Mouse (Mus musculus) urinary bladder, postnatal 36 days (tissue): ENCODE measurements around the gene Gdf15.

Experiments
- DNase-seq, 2 experiments: peaks; one replicate each; pipeline ENCODE4 v3.0.0; 2022; ENCODE audit warnings: low spot score in 2 of 2, mixed read lengths in 1 of 2

The Gdf15 gene

DNA sequence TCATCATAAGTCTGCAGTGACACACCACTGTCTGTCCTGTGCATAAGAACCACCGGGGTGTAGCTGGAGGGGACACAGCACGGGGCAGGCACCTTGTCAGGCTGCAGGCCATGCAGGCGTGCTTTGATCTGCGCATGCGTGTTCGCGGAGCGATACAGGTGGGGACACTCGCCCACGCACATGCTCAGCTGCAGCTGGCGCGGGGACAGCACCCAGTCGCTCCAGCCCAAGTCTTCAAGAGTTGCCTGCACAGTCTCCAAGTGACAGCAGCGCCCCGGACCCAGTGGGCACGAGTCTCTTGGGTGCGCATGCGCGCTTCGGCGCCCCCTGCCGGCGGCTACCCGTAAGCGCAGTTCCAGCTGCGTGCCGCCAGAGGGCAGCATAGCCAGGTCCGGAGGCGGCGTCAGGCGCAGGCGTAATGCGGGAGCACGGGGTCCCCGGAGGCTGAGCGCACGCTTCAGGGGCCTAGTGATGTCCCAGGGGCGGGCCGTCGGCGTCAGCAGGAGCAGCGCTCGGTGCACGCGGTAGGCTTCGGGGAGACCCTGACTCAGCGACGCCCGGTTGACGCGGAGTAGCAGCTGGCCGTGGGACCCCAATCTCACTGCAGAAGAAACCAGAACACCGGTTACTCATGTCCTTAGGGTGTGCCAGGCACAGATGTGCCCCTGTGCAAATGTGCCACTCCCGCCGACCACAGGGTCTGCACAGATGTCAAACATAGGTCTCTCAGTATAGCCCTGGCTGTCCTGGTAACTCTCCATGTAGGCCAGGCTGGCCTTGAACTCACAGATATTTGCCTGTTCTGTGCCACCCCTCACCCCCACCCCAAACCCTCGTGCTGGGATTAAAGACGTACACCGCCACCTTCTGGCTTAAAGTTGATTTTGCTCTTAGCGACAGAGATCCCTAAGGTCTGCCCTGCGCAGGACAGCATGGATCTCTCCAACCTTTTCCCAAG is 2.4 kb downstream of the Gdf15 start:
- peak; percentile 77 to 83 for DNase-seq

DNA sequence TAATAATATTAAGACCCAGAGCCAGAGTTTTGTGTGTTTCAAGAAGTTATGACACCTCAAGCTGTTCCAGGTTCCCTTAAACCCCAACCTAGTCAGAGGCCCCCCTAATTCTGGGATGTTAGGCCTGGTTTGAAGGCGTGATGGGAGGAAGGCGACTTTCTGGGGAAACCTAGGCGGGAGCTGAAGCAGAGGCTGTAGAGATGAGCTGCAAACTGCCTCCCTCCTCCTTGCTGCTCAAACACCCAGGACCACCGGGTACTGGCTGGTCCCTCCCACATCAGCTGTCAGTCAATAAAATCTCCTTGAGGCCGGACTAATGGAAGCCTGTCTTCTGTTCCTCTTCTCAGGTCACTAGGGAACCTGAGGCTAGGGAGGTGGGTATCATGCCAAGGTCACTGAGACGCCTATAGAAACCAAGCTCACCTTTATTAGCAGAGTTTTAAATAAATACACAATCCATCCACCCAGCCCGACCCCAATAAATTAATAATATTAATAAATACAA is 3.2 kb downstream of the Gdf15 start:
- DNase-seq = no peak

DNA sequence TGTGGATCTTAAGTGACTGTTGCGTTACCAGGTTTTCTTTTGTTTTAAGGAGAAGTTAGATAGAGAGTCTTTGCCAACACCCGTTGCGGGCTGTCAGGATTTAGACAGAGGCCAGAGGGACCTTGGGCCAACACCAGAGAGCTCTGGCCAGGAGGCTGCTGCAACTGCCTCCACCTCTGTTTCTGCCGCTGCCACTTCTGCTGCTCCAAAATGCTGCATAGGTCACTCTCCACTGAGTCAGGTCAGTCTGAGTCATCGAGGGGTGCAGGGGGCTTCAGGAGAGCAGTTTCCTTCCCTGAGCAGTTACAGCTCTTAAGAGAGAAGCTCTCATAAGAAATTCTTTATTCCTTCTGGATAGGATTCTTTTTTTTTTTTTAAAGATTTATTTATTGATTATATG is 5.2 kb downstream of the Gdf15 start:
- no peak for DNase-seq

DNA sequence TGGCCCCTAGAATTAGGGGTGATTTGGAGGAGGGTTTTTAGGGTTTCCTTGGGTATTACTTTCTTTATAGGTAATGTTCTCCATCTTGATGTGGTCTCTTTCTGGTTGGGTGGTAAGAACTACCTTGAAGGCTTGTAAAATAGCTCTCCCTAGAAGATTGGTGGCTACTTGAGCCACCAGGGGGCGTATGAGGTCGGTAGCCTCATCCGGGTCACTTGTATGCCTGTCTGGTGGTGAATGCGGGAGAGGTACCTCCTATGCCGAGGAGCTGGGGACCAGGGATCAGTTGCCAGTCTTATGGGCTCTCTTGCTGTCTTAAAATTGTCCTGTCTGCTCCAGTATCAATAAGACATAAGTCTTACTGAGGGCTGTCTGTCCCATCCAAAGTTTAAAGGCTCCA is 7.2 kb downstream of the Gdf15 start:
- DNase-seq = peak in 1 of 2 experiments; percentile 62

DNA sequence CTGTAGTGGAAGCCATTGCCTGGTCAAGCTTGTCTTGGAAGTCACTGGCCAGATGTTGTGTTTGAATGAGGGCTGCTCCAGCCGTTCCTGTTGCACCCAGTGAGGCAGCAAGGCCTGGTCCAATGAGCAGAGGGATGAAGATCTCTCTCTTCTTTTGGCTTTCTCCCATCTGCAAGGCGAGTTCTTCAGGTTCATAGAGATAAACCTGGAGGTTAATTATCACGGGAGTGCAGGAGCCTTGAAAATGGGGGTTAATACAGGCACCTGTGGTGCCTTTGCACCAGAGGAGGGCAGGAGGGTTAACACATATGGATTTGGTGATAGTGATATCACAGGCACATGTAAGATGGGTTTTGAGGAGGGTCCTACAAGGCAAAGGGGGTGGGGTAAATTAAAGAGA is 10.0 kb downstream of the Gdf15 start:
- DNase-seq = no peak

DNA sequence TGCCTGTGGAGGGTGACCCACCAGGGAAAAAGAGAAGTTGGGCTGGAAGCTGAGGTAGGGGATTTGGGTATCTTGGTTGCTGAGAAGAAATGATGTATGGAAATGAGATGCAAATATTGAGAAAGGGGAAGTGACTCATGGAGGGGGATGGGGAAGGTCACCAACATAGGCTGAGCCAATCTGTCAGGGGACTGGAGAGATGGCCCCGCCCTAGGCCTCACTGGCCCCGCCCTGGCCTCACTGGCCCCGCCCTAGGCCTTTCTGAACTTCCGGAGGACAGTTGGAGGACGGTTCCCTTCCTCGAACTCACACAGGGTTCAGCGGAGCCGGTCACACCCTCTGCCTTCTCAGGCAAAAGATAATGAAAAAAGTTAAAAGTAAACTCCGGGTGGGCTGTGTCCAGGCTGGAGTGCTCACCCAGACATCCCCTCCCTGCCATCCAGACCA is 13.3 kb downstream of the Gdf15 start:
- DNase-seq = no peak

DNA sequence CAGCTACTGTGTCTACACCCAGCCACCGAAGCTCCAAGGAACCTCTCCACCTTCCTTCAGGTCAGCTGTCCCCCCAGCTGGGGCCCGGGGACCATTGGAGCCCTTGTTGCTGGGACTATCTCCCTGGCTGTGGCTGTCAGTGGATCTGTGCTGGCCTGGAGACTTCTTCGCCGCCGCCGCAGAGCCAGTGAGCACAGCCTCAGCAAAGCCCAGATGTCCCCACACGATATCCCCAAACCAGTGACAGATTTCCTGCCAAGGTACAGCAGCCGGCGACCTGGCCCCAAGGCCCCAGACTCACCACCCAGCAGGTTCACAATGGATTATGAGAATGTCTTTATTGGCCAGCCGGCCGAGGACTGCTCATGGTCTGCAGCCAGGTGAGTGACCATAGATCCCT is 14.3 kb downstream of the Gdf15 start:
- DNase-seq = no peak

DNA sequence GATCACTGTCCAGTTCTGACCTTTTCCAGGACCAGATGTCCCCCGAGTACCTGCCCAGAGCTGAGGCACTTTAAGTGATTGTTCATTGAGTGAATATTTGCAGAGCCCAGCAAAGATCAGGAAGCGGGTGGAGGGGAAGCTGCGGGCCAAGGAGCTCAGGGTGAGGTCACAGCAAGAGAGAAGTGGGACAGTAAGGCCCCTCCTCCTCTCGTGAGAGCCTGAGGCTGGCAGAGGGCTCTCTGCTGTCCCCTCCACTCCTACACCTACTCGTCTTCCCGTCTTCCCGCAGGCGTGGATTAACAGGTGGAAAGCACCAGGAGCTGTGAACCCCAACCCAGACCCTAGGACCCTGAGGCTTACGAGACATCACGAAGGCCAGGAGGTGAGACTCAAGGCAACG is 15.6 kb downstream of the Gdf15 start:
- no peak for DNase-seq

DNA sequence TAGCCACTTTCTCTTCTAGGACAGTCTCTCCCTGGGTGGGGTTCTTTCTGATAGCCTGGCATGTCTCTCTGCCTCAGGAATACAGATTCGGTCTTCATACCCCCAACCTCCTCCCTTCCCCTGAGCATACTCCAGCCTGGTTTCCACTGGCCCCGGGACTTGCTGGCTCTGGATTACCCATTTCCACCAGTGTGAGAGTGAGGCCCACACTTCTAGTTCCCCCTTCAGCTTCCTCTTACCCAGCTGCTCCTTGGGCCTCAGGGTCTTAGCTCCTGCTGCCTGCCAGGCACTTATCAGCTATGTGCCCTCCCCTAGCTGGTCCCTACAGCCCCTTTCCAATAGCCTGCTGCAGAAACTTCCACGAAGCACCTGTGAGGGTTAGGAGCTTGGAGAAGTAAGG is 16.4 kb downstream of the Gdf15 start, which contains the start of gene Lrrc25:
TSS of gene Lrrc25 (plus strand) at position 262 of the 400 bp plus-strand sequence.
- DNase-seq = no peak

DNA sequence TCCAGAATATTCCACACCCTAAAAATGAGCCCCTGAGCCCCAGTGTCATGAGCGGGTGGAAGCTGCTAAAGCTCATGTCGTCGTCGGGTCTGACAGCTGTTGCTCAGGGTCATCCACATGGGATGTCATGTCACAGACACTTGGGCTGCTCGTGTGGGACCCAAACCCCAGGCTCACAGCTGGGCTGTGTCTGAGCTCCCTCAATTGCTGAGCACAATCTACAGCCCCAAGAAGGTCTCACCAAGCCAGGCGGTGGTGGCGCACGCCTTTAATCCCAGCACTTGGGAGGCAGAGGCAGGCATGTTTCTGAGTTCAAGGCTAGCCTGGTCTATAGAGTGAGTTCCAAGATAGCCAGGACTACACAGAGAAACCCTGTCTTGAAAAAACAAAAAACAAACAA is 17.0 kb downstream of the Gdf15 start:
- no peak for DNase-seq

DNA sequence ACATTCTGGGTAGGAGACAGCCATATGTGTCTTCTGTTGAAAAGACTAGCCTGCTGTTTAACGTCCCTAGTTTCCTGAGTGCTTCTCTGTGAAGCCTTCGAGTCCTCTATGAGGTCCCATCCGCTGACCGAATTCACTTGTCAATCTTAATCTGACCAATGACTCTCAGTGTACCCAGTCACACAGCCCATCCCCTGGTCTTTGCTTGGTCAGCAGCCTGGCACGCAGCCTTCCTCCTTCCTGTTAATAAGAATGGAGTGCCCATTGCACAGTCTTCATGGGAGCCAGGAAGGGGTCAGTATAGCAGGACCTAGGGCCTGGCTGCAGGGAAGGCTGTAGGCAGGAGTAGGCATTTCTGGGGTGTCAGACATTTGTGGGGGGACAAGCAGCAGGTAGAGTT is 17.8 kb downstream of the Gdf15 start:
- no peak for DNase-seq

DNA sequence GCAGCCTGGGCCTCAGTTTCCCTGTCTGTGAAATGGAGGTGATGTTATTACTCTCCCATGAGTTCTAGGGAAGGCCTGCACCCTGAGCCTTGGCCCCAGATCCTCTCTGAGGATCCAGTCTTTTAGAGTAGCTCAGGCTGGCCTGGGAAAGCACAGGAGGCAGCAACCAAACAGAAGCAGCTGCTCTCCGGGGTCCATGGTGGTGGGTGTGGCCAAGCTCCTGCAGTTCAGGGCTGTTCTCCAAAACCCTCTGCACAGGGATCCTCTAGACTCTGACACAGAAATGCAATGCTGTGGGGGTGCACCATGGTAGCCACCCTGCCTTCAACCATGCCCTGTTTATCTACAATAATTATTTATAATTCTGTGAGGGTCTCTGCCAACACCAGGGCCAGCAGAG is 18.5 kb downstream of the Gdf15 start:
- no peak for DNase-seq

DNA sequence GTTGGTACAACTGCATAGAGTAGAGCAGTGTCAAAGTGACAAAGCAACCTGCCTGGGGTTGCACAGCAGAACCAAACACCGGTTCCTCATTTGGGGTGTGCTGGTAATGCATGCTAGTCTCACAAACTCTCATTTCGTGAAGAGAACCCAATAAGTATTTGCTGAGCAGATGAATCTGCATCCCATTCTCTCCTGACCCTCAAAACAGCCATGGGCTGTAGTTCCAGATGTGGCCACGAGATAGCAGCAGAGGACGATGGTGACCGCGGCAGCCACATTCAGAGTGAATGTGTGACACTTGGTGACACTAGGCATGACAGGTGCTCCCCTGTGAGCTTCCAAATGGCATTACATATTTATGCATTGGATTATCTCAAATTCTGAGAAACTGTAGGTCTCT is 20.4 kb downstream of the Gdf15 start:
- peak; percentile 82 to 87 for DNase-seq

DNA sequence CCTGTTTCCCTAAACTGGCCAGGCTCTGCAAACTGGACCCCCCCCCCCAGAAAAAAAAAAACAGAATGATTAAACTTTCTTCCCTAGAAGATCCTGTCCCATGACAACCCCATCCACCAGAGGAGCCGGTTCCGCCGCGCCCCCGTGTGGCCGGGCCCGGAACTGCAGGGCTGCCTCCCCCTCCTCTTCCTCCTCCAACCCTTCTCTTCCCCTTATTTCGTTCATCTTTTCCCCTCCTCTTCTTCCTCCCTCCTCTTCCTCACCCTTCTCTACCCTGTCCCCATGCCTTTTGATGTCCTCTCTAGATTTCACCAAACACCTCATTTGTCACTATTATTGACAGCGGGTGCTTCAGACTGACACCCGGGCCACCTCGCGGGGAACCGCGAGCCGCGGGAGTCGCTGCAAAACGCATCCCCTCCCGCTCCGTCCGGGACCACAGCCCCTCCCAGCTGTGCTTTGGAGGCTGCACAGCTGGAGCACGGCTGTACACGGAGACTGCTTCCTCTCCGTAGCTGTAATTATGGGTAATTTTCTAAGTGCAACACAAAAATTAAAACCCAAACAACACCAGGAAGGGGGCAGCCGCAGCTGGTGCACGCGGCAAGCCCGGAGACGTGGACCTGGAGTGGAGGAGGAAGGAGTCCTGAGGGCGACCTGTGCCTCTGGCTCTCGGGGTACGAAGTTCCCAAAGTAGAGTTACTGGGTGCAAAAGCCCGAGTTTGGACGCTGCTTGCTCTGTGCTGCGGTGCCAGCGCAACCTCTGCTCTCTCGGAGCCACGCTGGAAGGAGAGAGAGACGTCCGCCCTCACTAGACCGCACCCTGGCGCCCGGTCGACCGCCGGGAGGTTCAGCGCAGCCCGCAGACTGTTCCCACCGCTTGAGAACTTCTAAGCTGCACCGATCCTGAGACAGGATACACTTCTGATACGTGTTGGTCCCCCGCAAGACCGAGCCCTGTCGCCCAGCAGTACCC is 21.2 kb downstream of the Gdf15 start:
- DNase-seq = peak; percentile 79 to 85

DNA sequence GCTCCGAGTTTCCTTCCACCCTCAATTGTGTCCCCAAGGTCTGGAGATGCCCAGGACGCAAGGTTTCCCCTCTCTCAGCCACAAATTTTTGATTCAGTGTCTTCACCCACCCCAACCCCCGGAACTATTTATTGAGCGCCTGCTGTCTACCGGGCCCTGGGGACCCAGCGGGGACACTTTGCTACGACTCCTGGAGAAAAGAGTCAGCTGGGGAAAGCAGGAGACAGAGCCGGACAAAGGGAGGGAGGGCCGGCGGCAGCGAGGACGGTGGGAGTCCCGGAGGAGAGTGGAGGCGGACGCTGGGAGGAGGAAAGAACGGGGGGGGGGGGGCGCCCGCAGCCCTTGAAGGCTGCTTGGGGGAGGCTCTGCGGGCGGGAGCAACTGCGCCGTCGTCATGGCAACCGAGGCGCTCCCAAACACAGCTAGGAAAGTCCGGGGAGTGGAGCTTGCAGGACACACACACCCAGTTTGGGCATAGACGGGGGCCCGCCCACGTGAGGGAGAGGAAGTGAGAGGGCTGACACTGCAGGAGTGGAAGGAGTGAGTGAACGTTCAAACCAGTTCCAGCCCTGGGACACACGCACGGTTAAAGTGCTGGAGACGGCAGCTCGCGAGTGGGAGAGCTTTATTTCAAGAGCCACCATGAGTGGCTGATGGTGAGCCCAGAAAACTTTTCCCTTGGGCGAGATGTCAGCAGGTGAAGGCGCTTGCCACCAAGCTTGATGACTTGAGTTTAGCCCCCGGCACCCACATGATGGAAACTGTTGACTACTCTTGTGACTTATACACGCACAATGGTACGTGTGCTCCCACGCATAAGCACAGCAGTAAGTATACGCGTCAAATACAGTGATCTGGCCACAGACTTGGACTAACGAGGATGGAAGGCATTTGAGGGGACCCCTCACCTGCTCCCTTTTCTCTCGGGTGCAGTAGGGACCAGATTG is 22.1 kb downstream of the Gdf15 start:
- DNase-seq = peak; percentile 83 to 91

DNA sequence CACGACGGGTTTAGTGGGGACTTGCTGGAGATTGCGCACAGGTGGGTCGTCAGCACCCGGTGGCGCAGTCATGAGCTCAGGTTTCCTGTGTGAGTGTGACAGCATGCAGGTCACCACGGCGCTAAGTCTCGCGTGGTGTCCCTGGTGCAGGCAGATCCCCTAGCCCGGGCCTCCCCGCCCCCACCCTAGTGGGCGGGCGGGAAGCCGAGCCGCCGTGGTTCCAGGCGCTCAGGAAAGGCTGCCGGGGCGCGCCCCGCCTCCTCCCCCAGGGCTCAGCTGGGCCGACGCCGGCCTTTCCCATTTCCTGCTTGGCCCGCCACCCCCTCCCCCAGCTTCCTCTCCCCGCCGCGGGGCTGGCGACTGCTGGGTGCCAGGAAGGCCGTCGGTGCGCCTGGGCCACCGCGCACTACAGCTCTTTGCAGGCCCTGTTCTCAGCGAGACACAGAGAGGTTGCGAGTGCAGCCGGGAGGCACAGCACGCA is 22.8 kb downstream of the Gdf15 start:
- peak; percentile 78 to 89 for DNase-seq

DNA sequence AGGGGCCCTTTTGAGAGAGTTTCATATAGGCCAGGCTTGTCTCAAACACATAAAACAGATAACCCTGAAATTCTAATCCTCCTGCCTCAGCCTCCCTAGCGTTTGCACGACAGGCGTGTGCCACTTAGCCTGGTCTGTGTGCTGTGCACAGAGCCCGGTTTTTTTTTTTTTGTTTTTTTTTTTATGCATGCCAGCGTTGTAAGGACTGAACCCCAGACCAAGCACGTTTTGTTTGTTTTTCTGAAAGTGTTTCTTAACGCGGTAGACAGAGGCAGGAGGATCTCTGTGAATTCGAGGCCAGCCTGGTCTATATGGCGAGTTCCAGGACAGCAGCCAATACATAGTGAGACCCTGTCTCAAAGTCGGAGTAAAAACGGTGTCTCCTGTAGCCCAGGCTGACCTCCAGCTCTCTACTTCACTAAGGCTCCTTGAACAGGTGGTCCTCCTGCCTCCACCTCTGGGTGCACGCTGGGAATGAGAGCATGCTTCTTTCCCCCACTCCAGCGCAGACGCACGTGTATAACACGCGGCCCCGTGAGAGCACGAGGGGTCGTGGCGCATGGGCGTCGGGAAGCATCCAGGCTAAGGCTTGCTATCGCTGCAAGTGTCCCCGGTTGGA is 23.4 kb downstream of the Gdf15 start, which contains the start of gene Ssbp4:
TSS of gene Ssbp4 (minus strand) at position 124 of the 619 bp plus-strand sequence.
- DNase-seq = no peak

DNA sequence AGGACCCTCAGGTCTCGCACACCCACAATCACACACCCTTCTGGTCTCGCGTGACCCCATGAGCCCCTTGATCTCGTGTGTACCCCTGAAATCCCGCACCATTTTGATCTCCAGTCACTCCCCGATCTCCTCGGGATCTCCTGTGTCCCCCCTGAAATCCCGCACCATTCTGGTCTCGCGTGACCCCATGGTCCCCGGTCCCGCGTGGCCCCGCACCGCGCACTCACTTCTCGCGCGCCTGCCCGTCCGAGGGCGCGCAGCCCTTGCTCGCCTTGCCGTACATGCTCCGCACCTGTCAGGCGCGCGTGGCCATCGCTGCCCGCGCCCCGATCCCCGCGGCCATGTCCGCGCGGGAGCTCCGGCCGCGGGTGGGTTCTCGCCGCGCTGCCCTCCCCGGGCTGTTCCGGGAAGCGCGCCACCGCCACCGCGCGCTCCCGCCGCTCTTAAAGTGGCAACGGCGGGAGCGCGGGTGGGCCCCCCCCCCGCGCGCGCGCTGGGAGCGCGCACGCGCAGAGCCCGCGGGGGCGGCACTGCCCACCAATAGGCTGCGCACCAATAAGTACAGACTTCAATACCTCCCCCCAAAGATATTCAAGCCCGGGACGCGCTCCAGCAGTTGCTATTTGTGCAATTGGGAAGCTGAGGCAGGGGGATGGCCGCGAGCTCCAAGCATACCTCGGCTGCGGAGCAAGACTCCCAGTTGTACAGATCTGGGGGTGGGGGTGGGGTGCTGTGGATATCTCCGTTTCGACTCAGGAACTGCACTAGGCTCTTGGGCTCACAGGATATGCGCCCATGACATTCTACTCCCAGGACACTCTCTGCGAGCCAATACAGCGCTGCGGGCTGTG is 24.1 kb downstream of the Gdf15 start:
- no peak for DNase-seq

DNA sequence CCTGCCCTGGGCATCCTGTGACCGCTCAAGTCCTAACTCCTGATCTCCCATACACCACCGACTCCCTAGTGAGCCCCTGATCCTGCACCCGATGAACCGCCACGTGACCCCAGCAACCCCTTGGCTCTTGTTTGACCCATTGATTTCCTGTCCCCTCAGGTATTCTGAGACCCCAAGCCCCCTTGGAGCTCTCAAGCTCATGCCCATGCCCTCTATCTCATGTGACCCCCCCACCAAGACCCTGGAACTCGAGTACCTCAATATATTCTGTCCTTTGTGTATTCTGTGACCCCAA is 24.7 kb downstream of the Gdf15 start:
- no peak for DNase-seq
